Comparison of ENCODE assay signal across 9 mouse cellular contexts in genomic region chrY:1244940-1245339, GRCm38 (mm10). TPM values are rescaled to one million over a fixed set of nuclear protein-coding genes. Genes with fewer than 3 reads are reported as not detected.
DNase-seq lines count a peak whose midpoint lies in the region; ATAC-seq and TF ChIP-seq lines count a peak whose summit lies in the region.
"Had no signal": no experiment of that assay in that cellular context is flagged by ENCODE, and none has a peak within 500 bp of the region (broad histone marks: within the 10 kb centered on the region; RNA-seq: fewer than 3 reads in every experiment).

No protein-coding gene starts in this region.

- peak overlapping the region; percentile 44 for H3K4me3 ChIP-seq in heart, embryonic 11.5 days (ENCODE audit: low read depth, low read length)
- peak overlapping the region; percentile 40 for H3K4me3 ChIP-seq in forebrain, postnatal 0 days (ENCODE audit: low read depth, low read length)
- H3K4me3 ChIP-seq in liver, embryonic 15.5 days (replicated peaks): peak overlapping the region; percentile 59

- H3K36me3 ChIP-seq in heart, embryonic 11.5 days (ENCODE audit: control insufficient read depth, insufficient read depth, low read length): no peaks in the 10 kb centered on the region
- no peaks in the 10 kb centered on the region for H3K36me3 ChIP-seq in forebrain, postnatal 0 days (ENCODE audit: insufficient read depth)
- H3K36me3 ChIP-seq in liver, embryonic 15.5 days (replicated peaks): no peaks in the 10 kb centered on the region

- no peak for TF ChIP-seq CTCF in forebrain, postnatal 0 days (IDR thresholded peaks at IDR 0.05; ENCODE audit: low read depth)

- no peak for ATAC-seq in heart, embryonic 11.5 days (replicated peaks; ENCODE audit: insufficient number of reproducible peaks, low FRiP score, low TSS enrichment)
- no peak for ATAC-seq in forebrain, postnatal 0 days
- ATAC-seq in liver, embryonic 15.5 days (ENCODE audit: insufficient read depth): no peak
- ATAC-seq: Patski had no signal

- 0% methylated on average over 5 of the region's 9 CpGs for WGBS in heart, embryonic 11.5 days (ENCODE audit: insufficient replicate concordance)
- 0% methylated on average over 9 of the region's 9 CpGs for WGBS in forebrain, postnatal 0 days
- WGBS in liver, embryonic 15.5 days (ENCODE audit: insufficient replicate concordance): 3% methylated on average over 5 of the region's 9 CpGs

- H3K9me3 ChIP-seq in heart, embryonic 11.5 days (replicated peaks; ENCODE audit: control insufficient read depth, low read length): no peaks in the 10 kb centered on the region
- H3K9me3 ChIP-seq in forebrain, postnatal 0 days (ENCODE audit: low read length): no peaks in the 10 kb centered on the region
- H3K9me3 ChIP-seq in liver, embryonic 15.5 days (replicated peaks): no peaks in the 10 kb centered on the region

- no peak for DNase-seq in heart, adult 18-20 months
- peak; percentile 0 for DNase-seq in Muller cell, postnatal 12 days (ENCODE audit: inconsistent ontology term)
- no peak for DNase-seq in forebrain, postnatal 0 days
- DNase-seq in yolk sac, embryonic 10.5 days (ENCODE audit: low spot score): peak; percentile 1
- no peak for DNase-seq in ovary, adult 18-20 months (ENCODE audit: low spot score)
- DNase-seq in cerebellum, postnatal 4 days (ENCODE audit: low spot score in 2 of 2): no peak

- H3K4me2 ChIP-seq in heart, embryonic 11.5 days: peak overlapping the region; percentile 48
- peak overlapping the region; percentile 41 for H3K4me2 ChIP-seq in forebrain, postnatal 0 days (ENCODE audit: low read depth)
- H3K4me2 ChIP-seq in liver, embryonic 15.5 days: peak overlapping the region; percentile 38

- peak overlapping the region; percentile 64 for H3K9ac ChIP-seq in heart, embryonic 11.5 days (ENCODE audit: low read depth, low read length)
- H3K9ac ChIP-seq in forebrain, postnatal 0 days: peak overlapping the region; percentile 39; the same call in 1 of the 2 replicates
- H3K9ac ChIP-seq in liver, embryonic 15.5 days: peak overlapping the region; percentile 25; the same call in 1 of the 2 replicates

- peak overlapping the region; percentile 50 for H3K27ac ChIP-seq in heart, embryonic 11.5 days (ENCODE audit: low read depth, low read length)
- H3K27ac ChIP-seq in forebrain, postnatal 0 days (ENCODE audit: low read depth, low read length): peak overlapping the region; percentile 67
- H3K27ac ChIP-seq in liver, embryonic 15.5 days (replicated peaks): peak overlapping the region; percentile 68

- no peaks in the 10 kb centered on the region for H3K27me3 ChIP-seq in heart, embryonic 11.5 days (ENCODE audit: control insufficient read depth, insufficient read depth, low read length)
- H3K27me3 ChIP-seq in forebrain, postnatal 0 days (ENCODE audit: insufficient read depth, low read length): no peaks in the 10 kb centered on the region
- no peaks in the 10 kb centered on the region for H3K27me3 ChIP-seq in liver, embryonic 15.5 days
- H3K27me3 ChIP-seq: Patski had no signal

- H3K4me1 ChIP-seq in heart, embryonic 11.5 days (ENCODE audit: control insufficient read depth, insufficient read depth, low read length): no peaks in the 10 kb centered on the region
- no peaks in the 10 kb centered on the region for H3K4me1 ChIP-seq in forebrain, postnatal 0 days (ENCODE audit: insufficient read depth)
- no peaks in the 10 kb centered on the region for H3K4me1 ChIP-seq in liver, embryonic 15.5 days (replicated peaks)

RNA-seq across cellular contexts. Expression of gene Uty, which starts 0.6 kb away (rescaled TPM):
- polyA plus RNA-seq in heart, embryonic 11.5 days (2014; fragmentation: Nextera tagmentation; extraction: Ambion mirVana): 8.6 and 9.4 TPM in 2 replicates
- total RNA-seq in heart, adult 18-20 months (2021): 10 to 100 TPM in 1 of 2 experiments, not detected in 1; 19.1 TPM
- total RNA-seq in forebrain, postnatal 0 days (2014; rRNA removed): 21.7 and 23.4 TPM in 2 replicates
- polyA plus RNA-seq in forebrain, postnatal 0 days (2015; fragmentation: Nextera tagmentation; extraction: Ambion mirVana): 8.1 TPM in 1 of 2 replicates, not detected in the other
- 3.3 and 3.4 TPM in 2 replicates for polyA plus RNA-seq in liver, embryonic 15.5 days (2015; fragmentation: Nextera tagmentation; extraction: Ambion mirVana)
- polyA plus RNA-seq: Patski had no signal

RNA-seq across cellular contexts. Expression of gene Ddx3y, which starts 41.5 kb away (rescaled TPM):
- polyA plus RNA-seq in heart, embryonic 11.5 days (2014; fragmentation: Nextera tagmentation; extraction: Ambion mirVana): 12.5 and 18.8 TPM in 2 replicates
- 10 to 100 TPM in 1 of 2 experiments, not detected in 1; 59.4 TPM for total RNA-seq in heart, adult 18-20 months (2021)
- total RNA-seq in forebrain, postnatal 0 days (2014; rRNA removed): 31.9 and 34.7 TPM in 2 replicates
- 38.7 TPM in 1 of 2 replicates, not detected in the other for polyA plus RNA-seq in forebrain, postnatal 0 days (2015; fragmentation: Nextera tagmentation; extraction: Ambion mirVana)
- polyA plus RNA-seq in liver, embryonic 15.5 days (2015; fragmentation: Nextera tagmentation; extraction: Ambion mirVana): 9.6 and 11.5 TPM in 2 replicates
- polyA plus RNA-seq: Patski had no signal

Comparison
In these comparisons a context has a peak if more than half of its experiments do, and no peak if none do; other contexts are left out.
1. DNase-seq: peak in Muller cell, postnatal 12 days (single experiment) and yolk sac, embryonic 10.5 days (single experiment); none in heart, adult 18-20 months (0 of 2), forebrain, postnatal 0 days (single experiment), ovary, adult 18-20 months (single experiment) and cerebellum, postnatal 4 days (0 of 2).
2. Peak in every context shown above with its lines, with median percentiles within 50 percentile points of each other: H3K27ac ChIP-seq, H3K4me2 ChIP-seq, H3K4me3 ChIP-seq and H3K9ac ChIP-seq.